Mouse (Mus musculus): ENCODE data around the gene Asb4.

DNA sequence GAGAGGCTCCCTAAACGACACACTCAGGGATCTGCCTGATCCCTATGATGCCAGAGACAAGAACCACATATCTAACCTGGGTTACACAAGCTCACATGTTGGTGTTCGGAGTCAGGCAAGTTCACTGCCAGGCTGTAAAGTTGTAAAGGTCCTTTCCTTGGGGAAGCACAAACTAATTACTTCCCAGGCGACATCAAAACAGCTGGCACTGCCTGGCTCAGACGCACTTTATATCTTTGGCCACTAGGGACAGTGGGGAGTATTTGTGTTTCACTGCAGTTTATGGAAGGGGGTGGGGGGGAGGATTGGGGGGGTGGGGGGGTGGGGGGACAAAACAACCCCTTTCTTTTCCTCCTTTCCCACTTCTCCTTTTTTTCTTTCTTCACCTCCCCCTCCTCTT lies 54.6 kb downstream of the Asb4 start:
- TF ChIP-seq IRF4 (IDR thresholded peaks at IDR 0.05; ENCODE audit: low read depth, low read length) (no peak), CTCF (conservative IDR thresholded peaks at IDR 0.05 in 1 of 2, IDR thresholded peaks at IDR 0.05 in 1 of 2; ENCODE audit: low read depth in 2 of 2, low read length in 2 of 2) (peak in 1 of 2 experiments; percentile 50; a peak in 3 of 4 replicates), POLR2A (IDR thresholded peaks at IDR 0.05; ENCODE audit: low read depth, low read length) (no peak), RAD21 (IDR thresholded peaks at IDR 0.05; ENCODE audit: low read depth, low read length) (no peak), BHLHE40 (IDR thresholded peaks at IDR 0.05; ENCODE audit: low read depth, low read length) (no peak), ZKSCAN1 (IDR thresholded peaks at IDR 0.05; ENCODE audit: borderline replicate concordance, low read depth, low read length) (no peak), SIN3A (IDR thresholded peaks at IDR 0.05; ENCODE audit: low read length) (no peak), RCOR1 (conservative IDR thresholded peaks at IDR 0.05; ENCODE audit: low read depth, low read length) (no peak), NRF1 (IDR thresholded peaks at IDR 0.05; ENCODE audit: low read depth, low read length) (no peak), MXI1 (IDR thresholded peaks at IDR 0.05; ENCODE audit: low read depth, low read length) (no peak), MAZ (IDR thresholded peaks at IDR 0.05; ENCODE audit: low read depth, low read length) (no peak)

All from CH12.LX (cell line).